Mouse (Mus musculus) cerebellum, adult 18-20 months (tissue): ENCODE measurements around the gene Slc22a23.
A peak's percentile ranks its signal among the peaks of the same experiment; 100 is the strongest.

ENCODE experiments used
- DNase-seq, 2 experiments: peaks; one replicate each; pipeline ENCODE4 v3.0.0; 2021

Gene Slc22a23

DNA sequence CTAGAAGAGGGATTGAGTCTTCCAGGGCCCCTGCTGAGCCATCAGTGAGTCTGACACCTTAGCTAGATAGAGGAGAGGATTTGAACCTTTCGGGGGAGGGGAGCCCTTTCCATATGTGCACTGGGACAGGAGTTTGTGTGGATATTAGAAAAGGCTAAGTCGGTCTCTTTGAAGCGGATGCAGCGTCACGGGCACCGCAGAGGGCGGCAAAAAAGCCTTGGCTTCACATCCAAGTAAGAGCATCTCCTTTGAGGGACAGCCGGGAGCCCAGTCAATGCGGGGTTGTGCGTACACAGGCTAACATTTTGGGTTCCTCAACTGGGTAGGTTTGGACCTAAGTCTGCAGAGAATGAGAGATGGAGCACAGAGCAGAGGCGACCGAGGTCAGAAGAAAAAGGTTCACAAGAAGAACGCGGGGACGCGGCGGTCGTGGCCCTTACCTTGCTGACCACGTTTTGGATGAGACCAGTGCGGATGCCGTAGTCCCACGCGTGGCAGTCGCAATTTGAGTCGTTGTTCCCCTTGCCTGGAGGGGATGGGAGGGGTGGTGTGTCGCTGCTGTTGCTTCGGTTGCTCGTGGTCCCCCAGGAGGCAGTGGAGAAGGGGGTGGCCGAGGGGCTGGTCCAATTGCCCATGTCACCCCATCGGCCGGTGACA, 1.1 kb downstream of the Slc22a23 start:
- peak in 1 of 2 experiments; percentile 35 for DNase-seq

DNA sequence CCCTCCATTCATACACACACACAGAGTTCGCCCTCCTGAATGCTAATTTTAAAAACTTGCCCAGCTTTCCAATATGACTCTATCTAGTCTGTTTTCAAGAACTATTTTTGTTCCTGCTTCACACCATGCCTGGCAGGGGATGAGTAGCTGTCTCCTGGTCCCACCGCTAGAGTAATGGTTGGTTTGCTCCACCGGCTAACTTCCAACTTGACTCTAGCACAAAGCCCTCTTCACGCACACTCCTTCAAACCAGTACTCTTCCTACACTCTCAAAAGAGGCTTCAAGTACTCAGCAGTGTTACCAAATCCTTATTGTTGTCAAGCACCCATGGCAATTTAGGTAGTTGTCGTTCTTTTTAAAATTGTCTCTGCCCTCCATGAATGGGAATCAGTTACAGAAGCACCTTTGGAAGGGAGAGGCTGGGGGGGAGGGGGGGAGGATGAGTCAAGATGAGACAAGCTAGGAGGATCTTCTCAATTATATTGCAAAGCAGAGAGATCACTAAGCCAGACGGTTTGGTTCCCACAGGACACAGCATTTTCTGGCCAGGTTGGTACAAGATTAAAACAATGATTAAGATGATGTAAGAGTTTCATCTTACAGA, 2.6 kb downstream of the Slc22a23 start:
- no peak for DNase-seq

DNA sequence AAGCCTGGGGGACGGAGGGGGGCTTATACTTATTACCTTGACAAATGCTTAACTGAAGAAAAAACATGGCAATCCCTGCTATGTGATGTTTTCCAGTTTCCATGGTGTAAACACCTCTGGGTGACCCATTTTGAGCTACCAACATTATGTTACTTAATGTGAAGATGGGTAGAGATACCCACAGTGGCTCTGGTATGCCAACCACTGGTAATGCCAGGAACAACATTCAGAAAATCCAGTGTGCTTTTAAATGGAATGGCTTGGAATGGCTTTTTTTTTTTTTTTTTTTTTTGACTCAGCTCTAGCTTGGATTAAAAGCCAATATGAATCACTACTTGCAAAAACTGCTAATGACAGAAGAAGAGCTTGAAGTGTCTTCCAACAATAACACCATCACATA, 8.1 kb downstream of the Slc22a23 start:
- DNase-seq, result no peak

DNA sequence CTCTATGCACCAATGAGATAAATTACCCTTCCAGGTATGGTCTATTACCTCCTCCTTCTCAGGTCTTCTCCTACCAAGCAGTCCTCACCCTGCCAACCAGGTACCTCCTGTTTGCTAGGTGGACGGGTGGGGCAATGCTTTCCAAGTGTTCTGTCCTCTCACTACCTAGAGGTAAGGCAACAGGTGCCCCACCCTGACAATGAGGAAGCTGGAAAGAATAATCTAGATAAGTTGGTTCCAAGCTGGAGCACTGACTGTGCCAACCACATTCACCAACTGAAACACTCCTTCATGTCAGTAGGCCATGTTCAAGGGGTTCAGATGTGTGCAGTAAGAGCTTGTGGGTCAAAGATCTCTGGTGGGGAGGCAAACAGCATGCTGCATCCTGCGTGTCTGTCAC, 10.1 kb downstream of the Slc22a23 start:
- DNase-seq, result no peak

DNA sequence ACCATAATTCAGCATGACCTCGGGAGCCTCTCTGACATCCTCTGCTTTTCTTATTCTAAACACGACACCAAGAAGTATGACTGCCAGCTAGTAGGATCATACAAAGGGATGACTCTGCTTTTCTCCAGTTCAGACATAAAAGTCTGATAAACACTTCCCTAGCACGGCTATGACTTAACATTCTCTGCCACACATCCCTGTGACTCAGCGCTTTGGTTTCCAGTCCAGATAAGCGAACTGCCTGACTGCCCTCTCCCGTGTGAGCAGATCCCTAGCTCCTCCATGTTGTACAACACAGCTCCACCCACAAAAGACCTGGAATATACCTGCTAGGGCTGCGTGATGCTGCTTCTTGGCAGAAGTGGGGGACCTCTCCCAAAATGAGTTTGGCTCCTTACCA, 12.2 kb downstream of the Slc22a23 start:
- DNase-seq, result no peak

DNA sequence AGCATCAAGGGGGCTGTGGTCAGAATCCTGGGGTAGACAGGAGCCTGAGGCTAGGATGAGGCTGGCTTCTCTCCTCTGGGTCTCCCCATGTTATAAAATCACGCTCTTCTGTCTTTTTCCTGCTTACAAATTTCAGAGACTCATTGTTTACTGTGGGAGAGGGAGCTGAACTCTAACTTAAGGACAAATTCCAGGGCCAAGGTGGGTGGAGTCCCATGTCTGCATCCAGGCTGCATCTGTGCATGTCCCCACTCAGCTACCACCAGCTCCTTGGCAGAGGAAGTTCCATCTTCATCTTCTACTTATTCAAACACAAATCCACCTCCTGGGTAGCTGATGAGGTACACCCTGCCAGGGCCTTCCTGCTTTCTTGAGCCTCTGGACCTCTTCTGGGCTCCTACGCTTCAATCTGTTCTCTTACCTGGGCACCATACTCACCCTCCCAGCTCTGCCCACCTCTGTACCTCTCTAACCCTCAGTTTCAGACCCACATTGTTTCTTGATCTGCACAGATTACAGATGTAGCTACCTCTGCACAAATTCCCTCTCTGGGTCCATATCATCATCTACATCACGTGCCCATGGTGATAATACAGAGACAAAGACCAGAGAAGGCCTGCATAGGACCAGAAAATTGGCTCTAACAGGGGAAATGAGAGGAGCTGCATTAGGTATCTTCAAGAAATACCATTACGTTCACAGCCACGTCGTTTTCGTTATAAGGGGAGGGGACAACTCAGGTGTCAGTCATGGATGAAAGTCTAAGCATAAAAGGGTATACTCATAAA, 13.4 kb downstream of the Slc22a23 start:
- no peak for DNase-seq

DNA sequence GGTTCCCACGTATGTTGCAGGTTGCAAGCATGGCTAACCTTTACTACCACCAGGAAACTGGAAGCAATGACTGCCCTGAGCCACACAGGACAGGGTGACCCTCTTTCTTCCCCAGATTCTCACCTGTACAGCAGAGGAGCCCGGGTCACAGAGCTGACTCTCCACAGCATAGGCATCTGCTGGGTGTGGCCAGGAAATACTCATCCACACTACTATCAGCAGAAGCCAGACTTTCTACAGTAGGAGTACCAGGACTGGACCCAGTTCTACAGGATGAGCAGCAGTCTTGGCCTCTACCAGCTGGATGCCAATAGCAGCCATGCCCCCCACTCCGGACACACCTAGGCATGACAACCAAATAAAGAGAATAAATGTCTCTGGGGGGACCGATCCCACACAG, 15.4 kb downstream of the Slc22a23 start:
- no peak for DNase-seq

DNA sequence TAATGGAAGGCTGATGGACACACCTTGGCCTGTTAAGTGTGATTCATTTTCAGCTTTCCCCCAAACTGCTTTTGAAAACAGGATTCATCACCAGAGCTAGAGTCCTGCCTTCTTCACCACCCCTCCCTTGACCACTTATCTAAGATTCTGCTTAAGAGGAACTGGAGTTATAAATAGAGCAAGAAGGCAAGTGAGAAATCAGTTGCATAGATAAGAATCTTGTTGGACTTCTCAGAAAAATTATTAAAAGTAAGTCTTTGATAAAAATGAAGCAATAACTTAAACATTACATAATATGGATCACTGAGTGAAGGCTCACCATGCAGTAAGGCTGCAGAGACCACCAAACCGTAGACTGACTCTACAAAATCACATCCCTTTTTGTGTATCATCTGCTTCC, 18.0 kb downstream of the Slc22a23 start:
- no peak for DNase-seq

DNA sequence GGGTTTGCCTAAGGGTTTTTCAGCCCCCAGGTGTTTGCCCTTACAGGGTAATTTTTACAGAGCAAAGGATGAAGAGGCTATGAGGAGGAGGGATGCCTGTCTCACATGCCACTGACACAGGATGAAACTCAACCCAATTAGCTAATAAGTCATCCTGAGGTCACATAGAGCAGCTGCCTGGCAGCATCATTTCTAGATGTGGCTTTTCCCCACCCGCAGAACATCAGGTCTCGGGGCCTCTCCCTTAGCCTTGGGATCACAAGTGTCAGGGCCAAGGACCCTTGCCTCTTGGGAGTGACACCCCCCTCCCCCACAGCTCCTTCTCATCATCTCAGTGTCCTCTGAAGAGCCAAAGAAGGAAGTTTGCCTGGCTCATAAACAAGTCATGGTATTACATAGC, 21.6 kb downstream of the Slc22a23 start:
- no peak for DNase-seq

DNA sequence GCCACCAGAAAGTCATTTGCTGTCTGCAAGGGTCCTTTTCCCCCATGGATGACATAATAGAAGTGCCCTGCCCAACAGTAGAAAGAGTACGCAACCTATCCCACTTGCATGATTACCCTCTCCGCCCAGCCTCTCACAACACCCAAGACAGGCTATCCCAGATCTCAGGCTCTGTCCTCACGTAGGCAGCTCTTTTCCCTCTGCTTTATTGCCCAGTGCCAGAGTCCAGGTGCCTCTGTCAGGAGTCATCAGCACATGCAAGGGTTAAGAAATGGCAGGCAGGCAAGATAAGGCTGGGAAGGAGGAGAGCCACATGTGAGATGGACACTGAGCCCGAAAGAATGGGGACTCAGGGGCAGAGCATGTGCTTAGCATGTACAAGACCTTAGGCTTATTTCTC, 24.5 kb downstream of the Slc22a23 start:
- no peak for DNase-seq

DNA sequence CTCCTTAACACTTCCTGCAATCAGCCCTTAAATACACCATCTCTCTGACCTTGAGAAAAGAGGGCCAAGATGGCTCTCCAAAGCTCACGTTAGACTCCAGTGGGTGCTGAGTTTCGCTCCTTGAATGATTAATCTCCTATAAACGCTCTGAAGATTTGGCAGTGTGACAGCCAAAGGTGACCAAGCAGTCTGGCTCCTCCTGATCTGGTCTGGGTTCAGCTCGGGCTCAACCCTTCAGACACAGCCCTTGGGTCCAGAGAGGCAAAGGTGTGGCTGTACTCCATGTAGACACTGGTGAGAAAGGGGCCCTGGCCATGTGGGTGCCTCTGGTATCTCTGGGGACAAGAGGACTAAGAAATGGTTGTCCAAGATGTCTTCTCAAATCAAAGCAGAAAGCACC, 27.9 kb downstream of the Slc22a23 start:
- no peak for DNase-seq

DNA sequence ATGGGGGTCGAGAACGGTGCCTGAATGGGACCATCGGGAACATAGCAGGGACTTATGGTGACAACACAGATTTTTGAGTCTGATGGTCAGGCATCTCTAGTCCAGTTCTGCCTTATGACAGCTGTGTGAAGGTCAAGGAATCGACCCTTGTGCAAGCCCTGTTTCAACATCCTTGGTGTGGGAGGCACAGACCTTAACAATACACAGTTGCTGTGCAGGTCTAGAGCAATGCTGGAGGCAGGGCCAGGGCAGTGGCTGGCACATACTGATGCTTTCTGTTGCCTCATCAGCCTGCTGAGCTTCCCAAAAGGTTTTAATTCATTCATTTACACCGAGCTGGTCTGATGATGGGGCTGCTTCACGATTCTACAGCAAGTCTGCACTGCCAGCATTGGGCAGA, 28.5 kb downstream of the Slc22a23 start:
- DNase-seq, result no peak

DNA sequence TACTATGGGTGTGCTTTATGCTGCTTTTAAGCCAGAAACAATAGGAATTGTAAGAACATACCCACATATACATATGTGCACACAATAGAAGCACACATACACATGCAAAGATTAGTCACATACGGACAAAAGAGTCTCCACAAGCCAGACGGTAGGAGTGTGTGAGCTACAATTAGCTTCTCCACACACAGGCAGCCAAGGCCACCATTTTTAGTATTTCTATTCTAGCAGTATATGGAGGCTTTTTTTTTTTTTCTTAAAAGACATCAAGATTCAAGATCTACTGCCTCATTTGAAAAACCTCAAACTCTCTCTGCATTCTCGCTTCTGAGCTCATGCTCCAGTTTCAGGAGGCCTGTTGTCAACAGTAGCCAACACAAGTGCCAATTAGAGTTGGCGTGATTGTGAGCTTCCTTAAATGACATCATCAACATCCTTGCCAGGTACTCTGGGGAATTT, 31.9 kb downstream of the Slc22a23 start:
- DNase-seq, result peak; percentile 24 to 28

DNA sequence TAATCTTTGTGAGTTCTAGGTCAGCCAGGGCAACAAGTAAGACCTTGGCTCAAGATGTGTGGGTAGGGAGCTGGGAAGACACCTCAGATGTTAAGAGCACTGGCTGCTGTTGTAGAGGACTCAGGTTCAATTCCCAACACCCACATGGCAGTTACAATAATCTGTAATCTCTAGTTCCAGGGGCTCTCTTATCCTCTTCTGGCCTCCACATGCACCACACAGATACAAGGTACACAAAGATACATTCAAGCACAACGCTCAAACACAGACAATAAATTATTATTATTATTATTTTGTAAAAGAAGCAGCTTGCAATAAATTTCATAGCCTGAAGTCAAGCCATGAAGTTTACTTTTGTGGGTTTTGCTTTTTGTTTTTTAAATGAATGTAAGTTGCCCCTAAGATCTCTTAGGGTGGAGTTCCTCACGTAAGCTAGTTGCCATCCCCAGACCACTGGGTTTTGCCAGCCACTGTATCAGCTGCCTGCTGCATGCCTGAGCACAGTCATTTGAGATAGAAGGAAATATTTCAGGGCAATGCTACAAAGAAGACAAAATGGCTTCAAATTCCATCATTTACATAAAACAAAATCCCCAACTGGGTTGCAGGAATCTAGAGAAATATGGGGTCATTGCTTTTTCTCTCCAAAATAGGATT, 32.5 kb downstream of the Slc22a23 start:
- no peak for DNase-seq

DNA sequence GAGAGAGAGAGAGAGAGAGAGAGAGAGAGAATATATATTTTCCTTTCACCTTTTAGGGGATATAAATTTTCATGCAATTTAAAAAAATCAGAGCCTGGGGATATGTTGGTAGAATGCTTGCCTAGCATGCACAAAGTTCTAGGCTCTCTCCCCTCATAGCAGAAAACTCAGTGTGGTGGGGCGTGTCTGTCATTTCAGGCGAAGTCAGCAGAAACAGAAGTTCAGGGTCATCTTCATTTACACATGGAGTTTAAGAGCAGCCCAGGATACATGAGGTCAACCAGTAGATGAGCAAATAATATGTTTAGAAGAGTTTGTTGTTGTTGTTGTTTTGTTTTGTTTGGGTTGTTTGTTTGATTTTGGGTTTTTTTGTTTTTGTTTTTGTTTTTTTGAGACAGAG, 33.4 kb downstream of the Slc22a23 start:
- no peak for DNase-seq

DNA sequence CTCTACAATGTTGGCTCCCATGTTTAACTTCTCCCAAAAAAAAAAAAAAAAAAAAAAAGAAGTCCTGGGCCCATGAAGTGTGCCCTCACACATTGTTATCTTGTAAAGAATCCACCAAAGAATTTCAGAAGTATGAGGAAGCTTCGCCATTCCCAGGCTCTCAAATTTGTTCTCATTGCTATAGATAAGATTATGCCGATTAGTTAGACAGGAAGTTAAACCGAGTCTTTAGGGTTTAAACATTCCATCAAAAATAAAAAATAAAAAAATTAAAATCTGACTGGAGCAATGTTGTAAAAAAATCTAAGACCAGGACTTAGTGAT, 36.4 kb downstream of the Slc22a23 start:
- no peak for DNase-seq

DNA sequence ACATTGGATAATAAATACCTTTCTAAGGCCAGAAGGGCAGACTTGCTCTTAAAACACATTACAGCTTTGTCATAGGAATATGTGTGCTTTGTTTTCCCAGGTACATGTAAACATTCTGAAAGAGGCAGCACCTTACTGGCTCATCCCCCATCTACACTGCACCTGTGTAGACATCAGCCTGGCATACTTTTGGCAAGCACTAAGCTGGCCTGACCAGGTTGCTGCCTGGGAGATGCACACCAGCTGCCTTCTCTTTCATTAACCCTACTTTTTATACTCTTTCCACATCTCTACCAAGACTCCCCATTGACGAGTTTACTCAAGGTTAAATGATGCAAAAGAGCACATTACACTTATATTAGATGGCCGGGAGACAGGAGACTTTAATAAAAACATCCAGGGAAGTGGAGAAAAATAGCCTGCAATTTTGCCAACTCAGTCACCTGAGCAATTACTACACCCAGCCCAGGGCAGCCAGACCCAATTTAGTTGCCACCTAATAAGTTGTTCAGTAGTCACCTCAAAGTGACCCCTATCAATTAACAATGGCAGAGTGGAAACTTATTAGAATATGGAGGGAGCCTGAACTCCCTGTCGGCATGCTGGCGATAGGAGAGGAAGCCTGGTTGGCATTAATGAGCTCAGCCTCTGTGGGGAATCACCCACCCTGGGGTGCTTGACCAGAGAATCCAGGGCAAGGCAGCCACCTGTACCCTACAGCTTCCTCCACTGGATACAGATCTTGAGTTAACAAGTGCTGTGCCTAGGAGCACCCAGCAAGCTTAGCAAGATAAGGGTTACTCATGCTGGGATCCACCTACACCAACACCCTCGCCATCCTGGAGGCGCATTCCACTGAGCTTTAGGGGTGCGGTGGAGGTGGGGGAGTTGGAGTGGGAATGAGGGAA, 37.0 kb downstream of the Slc22a23 start:
- DNase-seq, result no peak

DNA sequence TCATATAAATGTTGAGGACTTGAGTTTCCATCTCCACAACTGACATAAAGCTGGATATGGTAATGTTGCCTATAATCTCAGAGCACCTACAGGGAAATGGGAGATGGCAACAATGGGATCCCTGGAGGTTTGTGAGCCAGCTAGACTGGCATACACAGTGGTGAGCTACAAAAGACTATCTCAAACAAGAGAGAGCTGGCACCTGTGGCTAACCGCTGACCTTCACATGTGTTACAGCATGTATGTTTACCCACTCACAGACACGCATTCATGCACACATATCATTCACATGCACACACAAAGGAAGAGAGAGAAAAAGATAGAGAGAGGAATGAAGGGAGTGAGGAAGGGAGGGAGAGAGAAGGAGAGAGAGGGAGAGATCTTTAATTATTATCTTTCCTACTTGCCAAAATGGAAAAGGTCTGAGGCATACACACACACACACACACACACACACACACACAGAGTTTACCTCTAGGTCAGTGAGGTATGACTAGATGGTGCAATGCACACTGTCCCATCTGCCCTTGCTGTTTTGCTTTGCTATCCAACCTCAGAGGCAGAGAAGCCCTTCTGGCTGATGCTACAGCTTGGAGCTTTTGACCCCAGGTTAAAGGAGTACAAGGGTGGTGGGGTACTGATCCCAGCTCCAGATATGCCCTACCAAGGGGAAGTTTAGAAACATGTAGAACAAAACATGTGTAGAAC, 38.9 kb downstream of the Slc22a23 start:
- DNase-seq, result no peak

DNA sequence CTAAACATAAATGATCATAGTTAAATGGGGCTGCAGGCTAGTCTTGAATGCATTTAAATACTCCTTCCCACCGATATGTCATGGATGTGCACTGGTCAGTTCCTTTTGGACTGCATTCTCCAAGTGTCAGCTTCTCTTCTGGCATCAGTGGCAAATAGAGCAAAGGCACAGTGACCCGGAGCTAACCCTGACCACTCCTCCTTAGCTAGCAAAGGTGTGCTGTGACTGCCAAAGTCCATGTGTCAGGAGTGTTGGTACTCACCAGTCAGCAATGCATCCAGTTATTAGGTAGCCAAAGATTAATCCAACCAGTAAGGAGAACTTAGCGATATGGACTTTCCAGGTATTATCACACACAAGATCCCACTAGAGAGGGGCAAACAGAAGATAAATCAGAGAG, 40.1 kb downstream of the Slc22a23 start:
- DNase-seq, result no peak

DNA sequence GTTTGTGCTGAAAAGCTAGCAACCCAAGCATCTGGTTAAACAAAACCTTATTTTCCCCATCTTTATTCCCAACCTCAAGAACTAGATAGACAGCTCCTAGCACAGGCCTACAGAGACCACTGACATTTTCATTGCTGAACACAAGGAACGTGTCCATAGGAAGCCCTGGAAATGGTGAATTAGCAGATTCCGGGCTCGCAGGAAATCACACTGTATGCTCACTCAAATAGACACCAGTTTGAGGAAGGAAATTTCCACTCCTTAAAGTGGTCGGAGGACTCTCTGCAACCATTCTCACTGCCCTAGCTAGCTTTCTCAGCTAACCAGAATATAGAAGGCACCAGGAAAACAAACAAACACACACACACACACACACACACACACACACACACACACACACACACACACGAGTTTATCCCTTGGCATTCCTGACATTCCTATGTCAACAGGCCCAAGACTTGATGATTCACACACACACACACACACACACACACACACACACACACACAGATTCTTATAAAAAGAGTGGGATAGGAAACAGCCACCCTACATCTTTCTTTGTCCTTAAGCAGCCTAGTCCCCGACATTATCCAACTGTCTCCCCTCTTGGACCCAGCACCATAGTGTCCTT, 41.5 kb downstream of the Slc22a23 start:
- DNase-seq, result no peak

DNA sequence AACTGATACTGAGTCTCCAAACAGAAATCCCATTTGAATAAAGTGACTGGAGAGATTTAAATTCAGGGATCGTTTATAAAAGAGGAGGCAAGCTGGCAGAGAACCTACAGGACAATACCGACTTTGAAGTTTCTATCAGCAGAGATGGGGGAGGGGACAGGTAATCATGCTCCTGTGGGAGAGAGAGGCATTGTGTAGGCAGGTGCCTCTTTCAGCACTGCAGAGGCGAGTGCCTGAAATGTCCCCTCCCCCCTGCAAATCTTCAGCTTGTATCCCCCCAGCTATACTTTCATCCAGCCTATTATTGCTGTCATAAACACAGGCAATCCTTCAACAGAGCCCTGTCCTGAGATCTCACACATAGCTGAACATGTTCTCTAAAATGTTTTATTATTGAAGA, 43.4 kb downstream of the Slc22a23 start:
- no peak for DNase-seq
